Mouse (Mus musculus) liver, adult 2 months (tissue): ENCODE measurements around the gene Micu1. TPM values are rescaled to one million over a fixed set of nuclear protein-coding genes. Genes with fewer than 3 reads are reported as not detected.

Experiments
- DNase-seq: peaks from one replicate; pipeline ENCODE4 v3.0.0-alpha.2; 2011; ENCODE audit warnings: low read depth, low spot score; ENCODE audit errors: extremely low read depth
- H3K27ac ChIP-seq: fragments of 200-500 bp; replicated peaks from 2 replicates; pipeline ENCODE4 v1.5.1; 2012; ENCODE audit warnings: low read depth, mild to moderate bottlenecking, control low read depth, inconsistent platforms, low read length; ENCODE audit not compliant: insufficient read depth
- H3K27me3 ChIP-seq: fragments of 200-500 bp; 2 replicates; pipeline ENCODE4 v1.6.1; 2012; ENCODE audit warnings: mild to moderate bottlenecking, moderate library complexity, low read length, inconsistent platforms; ENCODE audit not compliant: control insufficient read depth, insufficient read depth
- H3K36me3 ChIP-seq: fragments of 200-500 bp; 2 replicates; pipeline ENCODE4 v1.6.1; 2012; ENCODE audit warnings: low read length, inconsistent platforms; ENCODE audit not compliant: control insufficient read depth, insufficient read depth
- H3K4me1 ChIP-seq: fragments of 200-500 bp; 2 replicates; pipeline ENCODE4 v1.6.1; 2011; ENCODE audit warnings: low read length; ENCODE audit not compliant: control insufficient read depth, insufficient read depth
- H3K4me3 ChIP-seq: fragments of 200-500 bp; 2 replicates; pipeline ENCODE4 v1.5.1; 2011; ENCODE audit warnings: low read depth, mild to moderate bottlenecking, control low read depth, low read length, moderate library complexity; ENCODE audit not compliant: insufficient read depth
- H3K79me2 ChIP-seq: fragments of 200-500 bp; 2 replicates; pipeline ENCODE4 v1.6.1; 2012; ENCODE audit warnings: inconsistent platforms, mild to moderate bottlenecking, low read length, moderate library complexity; ENCODE audit not compliant: control insufficient read depth, insufficient read depth
- H3K9ac ChIP-seq: fragments of 200-500 bp; 2 replicates; pipeline ENCODE4 v1.6.1; 2012; ENCODE audit warnings: low read depth, mild to moderate bottlenecking, control low read depth, inconsistent platforms, low read length
- CTCF ChIP-seq: fragments of 200-500 bp; IDR thresholded peaks from 2 replicates; pipeline ENCODE4 v1.5.1; 2011; ENCODE audit warnings: low read depth, low read length, control low read depth
- POLR2A ChIP-seq: fragments of 200-500 bp; IDR thresholded peaks from 2 replicates; pipeline ENCODE4 v1.6.1; 2011; ENCODE audit warnings: low read length, control low read depth; ENCODE audit not compliant: insufficient read depth; ENCODE audit errors: extremely low read depth
- WGBS: fragments of 180-500 bp; shearing (Covaris S2); methylation state at CpG from one replicate; pipeline ENCODE4 v1.1.7; 2018; 5-methylcytosine and 5-hydroxymethylcytosine counted together
- polyA plus RNA-seq: library from polyadenylated mRNA; depleted of rRNA; stranded (reverse); fragments of >200 nt; gene quantifications from 2 replicates; pipeline ENCODE4 v1.2.3, GENCODE M21; 2012; rRNA removed
- total RNA-seq: library from RNA; depleted of rRNA; stranded (reverse); fragments of >200 nt; gene quantifications from 2 replicates; pipeline ENCODE4 v1.2.3, GENCODE M21; 2014; rRNA removed

The Micu1 gene
- total and polyA plus RNA-seq, 2 experiments: 24.1 to 24.4 TPM

DNA sequence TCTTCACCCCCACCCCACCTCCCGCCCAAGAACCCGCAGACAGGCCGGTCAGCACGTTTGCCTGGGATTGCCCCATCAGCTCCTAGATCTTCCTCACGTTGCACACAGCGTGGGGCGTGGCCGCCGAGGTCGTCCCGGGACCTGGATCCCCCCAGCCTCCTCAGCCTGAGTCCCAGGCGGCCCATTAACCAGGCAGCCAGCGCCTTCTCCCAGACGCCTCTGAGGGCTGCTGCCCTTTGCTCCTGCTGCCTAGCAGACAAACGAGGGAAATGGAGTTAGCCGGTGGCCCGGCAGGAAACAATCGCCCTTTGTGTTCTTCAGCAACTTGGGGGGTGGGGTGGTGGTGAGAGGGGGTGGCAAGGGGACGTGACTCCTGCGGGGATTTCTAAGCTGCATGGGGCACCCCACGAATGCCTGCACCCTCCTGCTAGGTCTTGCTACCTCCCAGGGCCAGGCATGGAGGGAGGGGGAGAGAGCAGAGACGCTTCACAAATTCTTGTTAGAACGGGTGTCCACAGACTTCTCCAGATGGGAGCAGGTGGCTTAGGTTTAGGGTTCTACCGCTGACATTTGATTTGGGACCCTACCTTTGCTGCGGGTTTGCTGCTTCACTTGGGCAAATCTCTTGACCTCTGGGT, 209.4 kb downstream of the Micu1 start:
- H3K27ac ChIP-seq: no peak overlapping the region
- no peaks in the 10 kb centered on the region for H3K36me3 ChIP-seq
- H3K27me3 ChIP-seq: no peaks in the 10 kb centered on the region
- no peak for TF ChIP-seq POLR2A
- TF ChIP-seq CTCF: no peak
- no peaks in the 10 kb centered on the region for H3K79me2 ChIP-seq
- 21% methylated on average over 25 of the region's 25 CpGs for WGBS
- peak overlapping the region; percentile 37; the same call in 1 of the 2 replicates for H3K9ac ChIP-seq
- no peak overlapping the region for H3K4me3 ChIP-seq
- peaks cover 11% of the 10 kb centered on the region for H3K4me1 ChIP-seq
- no peak for DNase-seq

Other genes with a start within 250 kb of the Micu1 start
- not detected in 2 replicates for gene Gm10322, start 86.4 kb upstream of the Micu1 start, total RNA-seq
- gene Gm10322, start 86.4 kb upstream of the Micu1 start, polyA plus RNA-seq: not detected in 2 replicates
- 12.9 and 13.0 TPM in 2 replicates for gene Mcu, start 85.8 kb upstream of the Micu1 start, total RNA-seq
- gene Mcu, start 85.8 kb upstream of the Micu1 start, polyA plus RNA-seq: 11.5 and 14.4 TPM in 2 replicates
- gene Dnajb12, start 177.1 kb downstream of the Micu1 start, total RNA-seq: 22.4 and 27.7 TPM in 2 replicates
- gene Dnajb12, start 177.1 kb downstream of the Micu1 start, polyA plus RNA-seq: 47.0 and 56.9 TPM in 2 replicates
- gene Ddit4, start 249.4 kb downstream of the Micu1 start, total RNA-seq: 5.2 and 8.8 TPM in 2 replicates
- gene Ddit4, start 249.4 kb downstream of the Micu1 start, polyA plus RNA-seq: 13.6 and 16.4 TPM in 2 replicates